Mouse (Mus musculus) midbrain, embryonic 13.5 days (tissue): ENCODE results near the gene Thrap3. TPM values are rescaled to one million over a fixed set of nuclear protein-coding genes. Genes with fewer than 3 reads are reported as not detected.
"Not testable (repeated sequence)": the region's sequence is repeated elsewhere in the genome, so short reads cannot be mapped to it uniquely, and the experiment has no call there.

ENCODE experiments used
- ATAC-seq: fragments of 200-750 bp; cut with Nextera tagmentation; 2 replicates; pipeline ENCODE4 v1.8.0; 2017; ENCODE audit warnings: mild to moderate bottlenecking, moderate TSS enrichment, moderate library complexity
- H3K27ac ChIP-seq: fragments of 300-500 bp; sonication (generic); 2 replicates; pipeline ENCODE4 v1.5.1; 2015; ENCODE audit warnings: inconsistent platforms, mild to moderate bottlenecking, moderate library complexity
- H3K27me3 ChIP-seq: fragments of 300-500 bp; sonication (generic); 2 replicates; pipeline ENCODE4 v1.6.1; 2015; ENCODE audit warnings: mild to moderate bottlenecking, inconsistent platforms
- H3K36me3 ChIP-seq: fragments of 300-500 bp; sonication (generic); 2 replicates; pipeline ENCODE4 v1.6.1; 2015; ENCODE audit warnings: mild to moderate bottlenecking, inconsistent platforms
- H3K4me1 ChIP-seq: fragments of 300-500 bp; sonication (generic); replicated peaks from 2 replicates; pipeline ENCODE4 v1.6.1; 2015; ENCODE audit warnings: inconsistent platforms
- H3K4me2 ChIP-seq: fragments of 300-500 bp; sonication (generic); replicated peaks from 2 replicates; pipeline ENCODE4 v1.6.1; 2015; ENCODE audit warnings: moderate library complexity, mild to moderate bottlenecking, inconsistent platforms
- H3K4me3 ChIP-seq: fragments of 300-500 bp; sonication (generic); replicated peaks from 2 replicates; pipeline ENCODE4 v1.5.1; 2015; ENCODE audit warnings: mild to moderate bottlenecking, inconsistent platforms
- H3K9ac ChIP-seq: fragments of 300-500 bp; sonication (generic); replicated peaks from 2 replicates; pipeline ENCODE4 v1.6.1; 2015; ENCODE audit warnings: mild to moderate bottlenecking, inconsistent platforms
- H3K9me3 ChIP-seq: fragments of 300-500 bp; sonication (generic); 2 replicates; pipeline ENCODE4 v1.6.1; 2016; ENCODE audit warnings: mild to moderate bottlenecking, inconsistent platforms
- WGBS: fragments of 180-500 bp; shearing (Covaris S2); methylation state at CpG from one replicate; pipeline ENCODE4 v1.1.7; 2015; 5-methylcytosine and 5-hydroxymethylcytosine counted together
- polyA plus RNA-seq: library from polyadenylated mRNA; unstranded; fragments of >200 nt; fragmentation: Nextera tagmentation; extraction: Ambion mirVana; gene quantifications from 2 replicates; pipeline ENCODE4 v1.2.1, GENCODE M21; 2015

Thrap3 gene
- polyA plus RNA-seq, 1 experiment from 2014 or later: 174 TPM

DNA sequence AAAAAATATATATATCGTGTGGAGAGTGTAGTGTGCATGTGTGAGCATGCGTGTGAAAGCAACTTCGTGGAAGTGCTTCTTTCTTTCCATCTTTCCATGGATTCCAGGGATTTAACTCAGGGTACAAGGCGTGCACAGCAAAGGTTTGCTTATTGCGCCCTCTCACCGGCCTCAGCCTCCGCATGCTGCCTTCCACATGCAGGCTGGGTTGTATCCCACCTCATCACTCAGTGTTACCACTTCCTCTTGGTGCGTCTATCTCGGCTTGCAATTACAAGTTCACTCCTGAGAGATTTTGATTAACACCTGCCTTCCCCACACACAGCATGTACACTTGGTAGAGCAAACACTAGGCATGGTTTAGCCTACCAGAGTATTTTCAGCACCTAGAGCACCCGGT lies 32.6 kb upstream of the Thrap3 start:
- Histone ChIP-seq H3K4me3 (no peak overlapping the region), H3K9ac (no peak overlapping the region), H3K27ac (no peak overlapping the region), H3K36me3 (peaks cover 100% of the 10 kb centered on the region), H3K4me1 (peaks cover 5% of the 10 kb centered on the region; the same call in 1 of the 2 replicates), H3K27me3 (no peaks in the 10 kb centered on the region), H3K9me3 (no peaks in the 10 kb centered on the region), H3K4me2 (no peak overlapping the region)
- 96% methylated on average over 10 of the region's 10 CpGs for WGBS
- no peak for ATAC-seq

- Histone ChIP-seq H3K27ac (no peak overlapping the region), H3K4me1 (peaks cover 5% of the 10 kb centered on the region; the same call in 1 of the 2 replicates), H3K9me3 (no peaks in the 10 kb centered on the region), H3K27me3 (no peaks in the 10 kb centered on the region), H3K9ac (no peak overlapping the region), H3K4me2 (no peak overlapping the region), H3K4me3 (no peak overlapping the region), H3K36me3 (peaks cover 99% of the 10 kb centered on the region)
- WGBS: 86% methylated on average over 18 of the region's 18 CpGs
- no peak for ATAC-seq
Measured at GRCm38 (mm10) chr4:126234496-126235175, 32.1 kb upstream of the Thrap3 start.

- Histone ChIP-seq H3K27me3 (no peaks in the 10 kb centered on the region), H3K4me1 (peaks cover 5% of the 10 kb centered on the region; the same call in 1 of the 2 replicates), H3K4me2 (no peak overlapping the region), H3K9me3 (no peaks in the 10 kb centered on the region), H3K9ac (no peak overlapping the region), H3K4me3 (no peak overlapping the region), H3K36me3 (peaks cover 91% of the 10 kb centered on the region), H3K27ac (no peak overlapping the region)
- WGBS: 90% methylated on average over 29 of the region's 29 CpGs
- ATAC-seq: no peak
Measured at GRCm38 (mm10) chr4:126233676-126234308, 31.2 kb upstream of the Thrap3 start.

- Histone ChIP-seq H3K9ac (no peak overlapping the region), H3K36me3 (peaks cover 52% of the 10 kb centered on the region), H3K27ac (no peak overlapping the region), H3K4me3 (no peak overlapping the region), H3K4me2 (no peak overlapping the region), H3K27me3 (no peaks in the 10 kb centered on the region), H3K4me1 (peaks cover 6% of the 10 kb centered on the region), H3K9me3 (no peaks in the 10 kb centered on the region)
- no peak for ATAC-seq
- 75% methylated on average over 7 of the region's 7 CpGs for WGBS
Measured at GRCm38 (mm10) chr4:126229900-126230299, 27.3 kb upstream of the Thrap3 start.

- H3K27ac ChIP-seq: no peak overlapping the region
- peaks cover 6% of the 10 kb centered on the region for H3K4me1 ChIP-seq
- no peak overlapping the region for H3K9ac ChIP-seq
- no peak overlapping the region for H3K4me3 ChIP-seq
- H3K9me3 ChIP-seq: no peaks in the 10 kb centered on the region
- H3K4me2 ChIP-seq: no peak overlapping the region
- 20% methylated on average over 5 of the region's 5 CpGs for WGBS
- no peak for ATAC-seq
- H3K27me3 ChIP-seq: no peaks in the 10 kb centered on the region
- peaks cover 34% of the 10 kb centered on the region for H3K36me3 ChIP-seq
Measured at GRCm38 (mm10) chr4:126228144-126228543, 25.6 kb upstream of the Thrap3 start.

DNA sequence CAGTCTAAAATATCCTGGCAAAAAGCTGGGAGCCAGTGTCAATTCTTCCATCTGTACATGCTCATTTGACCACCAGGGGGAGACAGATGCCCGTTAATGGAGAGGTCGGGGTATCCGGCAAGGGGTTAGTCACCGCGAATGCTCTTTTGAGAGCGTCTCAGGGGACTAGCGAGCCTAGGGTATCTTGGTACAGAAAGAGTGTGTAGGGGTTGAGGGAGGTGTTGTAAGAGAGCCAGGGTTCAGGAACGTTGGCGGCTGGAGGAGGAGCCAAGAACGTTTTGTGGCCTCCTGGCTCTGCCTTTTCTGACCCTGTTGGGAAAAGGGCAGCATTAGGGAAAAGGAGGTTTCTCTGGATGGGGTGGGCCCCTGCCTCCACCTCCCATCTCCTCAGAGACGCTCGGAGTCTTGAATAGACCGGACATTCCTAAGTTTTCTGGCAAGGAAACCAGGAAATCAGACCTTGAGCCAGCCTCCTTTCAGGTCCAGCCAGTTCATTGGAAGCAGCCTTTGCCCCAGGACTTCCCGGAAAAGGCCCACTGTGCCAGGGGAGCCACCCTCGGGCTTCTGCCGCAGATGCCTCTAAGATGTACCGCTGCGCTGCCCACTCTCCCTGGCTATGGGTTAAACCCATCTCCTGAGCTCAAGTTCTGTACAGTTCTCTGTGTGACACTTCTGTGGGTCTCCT lies 24.7 kb upstream of the Thrap3 start:
- peaks cover 6% of the 10 kb centered on the region for H3K4me1 ChIP-seq
- H3K4me3 ChIP-seq: peak overlapping the region; percentile 20
- H3K36me3 ChIP-seq: peaks cover 25% of the 10 kb centered on the region
- peak; percentile 81 for ATAC-seq
- H3K9me3 ChIP-seq: no peaks in the 10 kb centered on the region
- peak overlapping the region; percentile 50 for H3K4me2 ChIP-seq
- 9% methylated on average over 18 of the region's 18 CpGs for WGBS
- H3K9ac ChIP-seq: 0 out of 2 replicates have a peak overlapping the region, but pooled peaks have one; percentile 23
- no peaks in the 10 kb centered on the region for H3K27me3 ChIP-seq
- no peak overlapping the region for H3K27ac ChIP-seq

DNA sequence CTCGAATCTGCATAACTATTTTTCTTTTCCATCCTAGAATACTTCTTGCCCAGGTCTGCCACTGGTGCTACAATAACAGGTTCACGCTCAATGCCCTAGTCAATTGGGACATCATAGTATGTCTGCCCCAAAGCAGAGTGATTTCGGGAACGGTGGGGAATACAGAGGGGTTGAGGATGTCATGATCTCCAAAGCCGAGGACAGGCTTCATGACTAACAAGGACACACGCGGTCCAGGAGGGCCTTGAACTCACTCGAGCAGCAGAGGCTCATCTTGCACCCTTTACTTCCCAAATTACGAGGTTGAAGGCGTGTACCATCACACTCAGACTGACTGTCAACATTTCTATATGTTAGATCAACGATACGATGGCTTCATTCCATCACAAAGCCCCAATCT lies 24.1 kb upstream of the Thrap3 start:
- 0 out of 2 replicates have a peak, but pooled peaks have one; percentile 24 for ATAC-seq

GRCm38 (mm10) chr4:126222631-126223030 lies 20.1 kb upstream of the Thrap3 start:
- H3K4me2 ChIP-seq: no peak overlapping the region
- H3K4me3 ChIP-seq: no peak overlapping the region
- no peaks in the 10 kb centered on the region for H3K27me3 ChIP-seq
- 88% methylated on average over 11 of the region's 11 CpGs for WGBS
- H3K36me3 ChIP-seq: no peaks in the 10 kb centered on the region
- peaks cover 6% of the 10 kb centered on the region for H3K4me1 ChIP-seq
- H3K9ac ChIP-seq: no peak overlapping the region
- no peak overlapping the region for H3K27ac ChIP-seq
- no peak for ATAC-seq
- H3K9me3 ChIP-seq: no peaks in the 10 kb centered on the region

More for the DNA sequence above, 24.1 kb upstream of the Thrap3 start:
- H3K4me2 ChIP-seq: peak overlapping the region; percentile 50; the same call in 1 of the 2 replicates
- no peaks in the 10 kb centered on the region for H3K27me3 ChIP-seq
- H3K36me3 ChIP-seq: peaks cover 19% of the 10 kb centered on the region
- H3K4me1 ChIP-seq: peaks cover 6% of the 10 kb centered on the region
- no peak overlapping the region for H3K4me3 ChIP-seq
- no peak overlapping the region for H3K27ac ChIP-seq
- 55% methylated on average over 12 of the region's 12 CpGs for WGBS
- H3K9ac ChIP-seq: no peak overlapping the region
- no peaks in the 10 kb centered on the region for H3K9me3 ChIP-seq

DNA sequence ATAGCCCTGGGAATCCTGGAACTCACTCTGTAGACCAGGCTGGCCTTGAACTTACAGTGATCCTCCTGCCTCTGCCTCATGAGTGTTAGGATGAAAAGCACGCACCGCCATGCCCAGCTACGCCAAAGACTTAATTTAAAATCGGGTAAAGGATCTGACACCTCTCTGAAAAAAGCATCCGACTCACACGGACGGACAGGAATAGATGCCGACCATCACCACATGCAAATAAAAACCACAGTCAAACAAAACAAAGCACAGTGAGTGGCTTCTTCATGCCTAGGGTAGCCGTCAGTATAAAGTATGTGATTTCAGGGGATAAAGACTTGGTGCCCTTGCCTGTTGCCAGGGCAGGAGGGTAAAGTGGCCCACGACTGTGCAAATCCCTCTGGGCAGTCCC lies 17.5 kb upstream of the Thrap3 start:
- ATAC-seq: no peak
- H3K4me2 ChIP-seq: no peak overlapping the region
- H3K27ac ChIP-seq: no peak overlapping the region
- no peaks in the 10 kb centered on the region for H3K9me3 ChIP-seq
- no peaks in the 10 kb centered on the region for H3K36me3 ChIP-seq
- H3K4me1 ChIP-seq: no peaks in the 10 kb centered on the region
- no peaks in the 10 kb centered on the region for H3K27me3 ChIP-seq
- no peak overlapping the region for H3K9ac ChIP-seq
- 92% methylated on average over 10 of the region's 10 CpGs for WGBS
- H3K4me3 ChIP-seq: no peak overlapping the region

DNA sequence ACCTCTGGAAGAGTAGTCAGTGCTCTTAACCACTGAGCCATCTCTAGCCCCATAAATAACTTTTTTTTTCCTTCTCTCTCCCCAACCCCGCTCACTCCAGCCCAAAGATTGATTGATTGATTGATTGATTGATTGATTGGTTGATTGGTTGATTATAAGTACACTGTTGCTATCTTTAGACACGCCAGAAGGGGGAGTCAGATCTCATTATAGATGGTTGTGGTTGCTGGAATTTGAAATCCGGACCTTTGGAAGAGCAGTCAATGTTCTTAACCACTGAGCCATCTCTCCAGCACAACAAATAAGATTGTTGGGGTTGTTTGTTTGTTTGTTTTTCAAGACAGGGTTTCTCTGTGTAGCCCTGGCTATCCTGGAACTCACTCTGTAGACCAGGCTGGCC lies 17.0 kb upstream of the Thrap3 start:
- WGBS: 71% methylated on average over 3 of the region's 3 CpGs
- not testable (repeated sequence) for H3K36me3 ChIP-seq, H3K4me2 ChIP-seq, H3K9ac ChIP-seq, H3K27me3 ChIP-seq, H3K27ac ChIP-seq, H3K9me3 ChIP-seq, ATAC-seq, H3K4me3 ChIP-seq, H3K4me1 ChIP-seq

DNA sequence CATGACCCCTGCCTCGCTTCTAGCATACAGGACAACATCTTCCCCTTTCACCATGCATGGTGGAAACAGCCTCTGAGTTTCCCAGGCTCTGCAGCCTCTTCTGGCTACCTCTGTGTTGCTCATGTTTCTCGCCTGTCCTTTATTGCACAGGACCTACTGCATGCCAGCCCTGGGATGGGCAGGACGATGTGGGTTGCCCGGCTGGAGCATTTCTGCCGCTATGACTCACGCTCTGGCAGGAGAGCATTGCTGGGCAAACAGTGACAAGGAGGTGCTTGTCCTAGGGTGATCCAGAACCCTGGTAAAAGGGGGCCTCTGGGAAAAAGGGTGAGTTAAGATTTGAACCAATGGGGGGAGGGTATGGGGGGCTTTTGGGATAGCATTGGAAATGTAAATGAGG lies 15.2 kb upstream of the Thrap3 start:
- Histone ChIP-seq H3K36me3 (no peaks in the 10 kb centered on the region), H3K4me3 (no peak overlapping the region), H3K27me3 (no peaks in the 10 kb centered on the region), H3K4me1 (no peaks in the 10 kb centered on the region), H3K9me3 (no peaks in the 10 kb centered on the region), H3K9ac (no peak overlapping the region), H3K4me2 (no peak overlapping the region), H3K27ac (no peak overlapping the region)
- ATAC-seq: no peak
- 87% methylated on average over 6 of the region's 6 CpGs for WGBS

DNA sequence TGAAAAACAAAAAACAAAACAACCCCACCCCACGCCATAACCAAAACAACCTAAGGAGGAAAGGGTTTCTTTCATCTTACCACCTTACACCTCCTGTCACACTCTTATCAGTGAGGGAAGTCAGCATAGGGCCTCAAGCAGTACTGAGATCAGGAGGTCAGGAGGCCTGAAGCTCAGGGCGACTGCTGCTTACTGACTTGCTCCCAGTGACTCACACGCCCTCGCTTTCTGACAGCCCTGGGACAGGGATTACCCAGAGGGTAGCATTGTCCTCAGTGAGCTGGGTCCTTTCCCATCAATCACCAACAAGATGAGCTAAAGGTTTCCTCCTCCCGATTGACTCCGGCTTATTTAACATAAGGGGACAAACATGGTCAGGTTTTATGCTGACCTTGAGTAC lies 4.5 kb upstream of the Thrap3 start:
- 67% methylated on average over 6 of the region's 6 CpGs for WGBS
- H3K27me3 ChIP-seq: no peaks in the 10 kb centered on the region
- H3K27ac ChIP-seq: no peak overlapping the region
- H3K4me3 ChIP-seq: no peak overlapping the region
- no peak for ATAC-seq
- H3K36me3 ChIP-seq: no peaks in the 10 kb centered on the region
- H3K9ac ChIP-seq: no peak overlapping the region
- H3K4me2 ChIP-seq: no peak overlapping the region
- H3K9me3 ChIP-seq: no peaks in the 10 kb centered on the region
- no peaks in the 10 kb centered on the region; the same call in 1 of the 2 replicates for H3K4me1 ChIP-seq
